Mouse (Mus musculus): ENCODE results near the gene Kif6. TPM values are rescaled to one million over a fixed set of nuclear protein-coding genes. Genes with fewer than 3 reads are reported as not detected.

Gene Kif6
- polyA plus RNA-seq, 1 experiment, result not detected

DNA sequence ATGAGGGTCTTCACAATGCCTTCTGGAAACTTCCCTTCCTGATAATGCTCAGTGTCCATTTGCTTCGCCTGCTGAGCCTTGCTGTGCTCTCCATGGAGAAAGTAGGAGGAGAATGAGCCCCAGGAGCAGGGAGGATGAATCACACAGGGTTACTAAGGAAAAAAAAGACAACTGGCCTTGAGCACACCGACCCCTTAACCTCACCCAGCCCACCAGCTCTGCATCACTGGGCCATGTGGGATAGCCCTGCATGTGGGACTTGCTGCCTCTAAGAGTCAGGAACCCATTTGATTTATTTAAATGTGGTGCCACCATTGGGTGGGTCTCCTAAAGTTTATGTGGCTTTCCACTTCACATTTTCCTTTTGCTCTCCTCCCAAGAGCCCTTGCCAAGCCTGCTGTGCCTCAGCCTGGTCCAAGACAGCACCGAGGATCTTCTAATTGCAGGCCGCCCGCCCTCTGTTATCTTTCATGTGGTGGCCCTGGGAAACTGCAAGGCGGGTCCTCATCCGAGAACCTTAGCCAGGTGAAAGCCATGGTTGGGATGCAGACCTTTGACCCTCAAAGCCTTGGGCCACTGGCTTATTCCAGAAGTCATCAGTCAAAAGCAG is 210.0 kb downstream of the Kif6 start:
- Histone ChIP-seq H3K27ac (ENCODE audit: control insufficient read depth, insufficient read depth, low read depth, low read length, poor library complexity) (no peak overlapping the region), H3K4me1 (ENCODE audit: control insufficient read depth, insufficient read depth, low read length) (no peaks in the 10 kb centered on the region), H3K4me3 (replicated peaks; ENCODE audit: control insufficient read depth, low read depth, low read length) (no peak overlapping the region)
- WGBS, result 76% methylated on average over 7 of the region's 7 CpGs
- TF ChIP-seq POLR2A (IDR thresholded peaks at IDR 0.05; ENCODE audit: borderline replicate concordance, control insufficient read depth, low read depth, low read length) (no peak), CTCF (IDR thresholded peaks at IDR 0.05; ENCODE audit: control insufficient read depth, insufficient read depth, low read length) (no peak)

GRCm38 (mm10) chr17:49825831-49826230 is 210.9 kb downstream of the Kif6 start:
- TF ChIP-seq POLR2A (IDR thresholded peaks at IDR 0.05; ENCODE audit: borderline replicate concordance, control insufficient read depth, low read depth, low read length) (no peak), CTCF (IDR thresholded peaks at IDR 0.05; ENCODE audit: control insufficient read depth, insufficient read depth, low read length) (no peak)
- Histone ChIP-seq H3K27ac (ENCODE audit: control insufficient read depth, insufficient read depth, low read depth, low read length, poor library complexity) (no peak overlapping the region), H3K4me3 (replicated peaks; ENCODE audit: control insufficient read depth, low read depth, low read length) (no peak overlapping the region), H3K4me1 (ENCODE audit: control insufficient read depth, insufficient read depth, low read length) (no peaks in the 10 kb centered on the region)
- WGBS, result 85% methylated on average over 5 of the region's 5 CpGs

- Histone ChIP-seq H3K4me1 (ENCODE audit: control insufficient read depth, insufficient read depth, low read length) (no peaks in the 10 kb centered on the region), H3K4me3 (replicated peaks; ENCODE audit: control insufficient read depth, low read depth, low read length) (no peak overlapping the region), H3K27ac (ENCODE audit: control insufficient read depth, insufficient read depth, low read depth, low read length, poor library complexity) (no peak overlapping the region)
- WGBS, result 56% methylated on average over 3 of the region's 3 CpGs
- TF ChIP-seq POLR2A (IDR thresholded peaks at IDR 0.05; ENCODE audit: borderline replicate concordance, control insufficient read depth, low read depth, low read length) (no peak), CTCF (IDR thresholded peaks at IDR 0.05; ENCODE audit: control insufficient read depth, insufficient read depth, low read length) (no peak)
Observed at GRCm38 (mm10) chr17:49831745-49832144, 216.8 kb downstream of the Kif6 start.

GRCm38 (mm10) chr17:49834044-49834545 is 219.2 kb downstream of the Kif6 start:
- 83% methylated on average over 5 of the region's 5 CpGs for WGBS
- Histone ChIP-seq H3K4me3 (replicated peaks; ENCODE audit: control insufficient read depth, low read depth, low read length) (no peak overlapping the region), H3K27ac (ENCODE audit: control insufficient read depth, insufficient read depth, low read depth, low read length, poor library complexity) (no peak overlapping the region), H3K4me1 (ENCODE audit: control insufficient read depth, insufficient read depth, low read length) (no peaks in the 10 kb centered on the region)
- TF ChIP-seq POLR2A (IDR thresholded peaks at IDR 0.05; ENCODE audit: borderline replicate concordance, control insufficient read depth, low read depth, low read length) (no peak), CTCF (IDR thresholded peaks at IDR 0.05; ENCODE audit: control insufficient read depth, insufficient read depth, low read length) (no peak)

GRCm38 (mm10) chr17:49837417-49837816 is 222.5 kb downstream of the Kif6 start:
- Histone ChIP-seq H3K4me1 (ENCODE audit: control insufficient read depth, insufficient read depth, low read length) (no peaks in the 10 kb centered on the region), H3K27ac (ENCODE audit: control insufficient read depth, insufficient read depth, low read depth, low read length, poor library complexity) (no peak overlapping the region), H3K4me3 (replicated peaks; ENCODE audit: control insufficient read depth, low read depth, low read length) (no peak overlapping the region)
- 53% methylated on average over 5 of the region's 5 CpGs for WGBS
- TF ChIP-seq POLR2A (IDR thresholded peaks at IDR 0.05; ENCODE audit: borderline replicate concordance, control insufficient read depth, low read depth, low read length) (no peak), CTCF (IDR thresholded peaks at IDR 0.05; ENCODE audit: control insufficient read depth, insufficient read depth, low read length) (no peak)

DNA sequence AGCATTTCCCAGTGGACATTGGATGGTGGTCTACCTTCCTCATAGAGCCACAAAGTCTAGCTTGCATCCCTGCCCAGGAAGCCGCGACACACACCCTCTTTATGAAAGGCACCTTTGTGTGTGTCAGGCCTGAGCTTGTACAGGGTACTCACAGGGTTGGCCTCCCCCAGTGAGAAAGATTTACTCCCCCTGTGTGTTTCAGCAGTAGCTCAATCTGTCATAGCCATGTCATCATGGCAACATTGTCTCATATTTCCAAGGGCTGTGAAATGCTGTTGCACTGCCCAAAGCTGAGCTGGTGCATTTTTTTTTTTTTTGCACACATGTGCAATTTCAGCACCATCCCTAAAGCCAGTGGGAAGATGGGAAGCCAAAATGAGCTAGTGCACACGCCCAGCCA is 224.3 kb downstream of the Kif6 start:
- H3K4me3 ChIP-seq (replicated peaks; ENCODE audit: control insufficient read depth, low read depth, low read length), result no peak overlapping the region
- TF ChIP-seq CTCF (IDR thresholded peaks at IDR 0.05; ENCODE audit: control insufficient read depth, insufficient read depth, low read length) (no peak), POLR2A (IDR thresholded peaks at IDR 0.05; ENCODE audit: borderline replicate concordance, control insufficient read depth, low read depth, low read length) (no peak)
- H3K27ac ChIP-seq (ENCODE audit: control insufficient read depth, insufficient read depth, low read depth, low read length, poor library complexity), result no peak overlapping the region
- H3K4me1 ChIP-seq (ENCODE audit: control insufficient read depth, insufficient read depth, low read length), result no peaks in the 10 kb centered on the region
- WGBS, result 80% methylated on average over 3 of the region's 3 CpGs

- Histone ChIP-seq H3K4me1 (ENCODE audit: control insufficient read depth, insufficient read depth, low read length) (no peaks in the 10 kb centered on the region), H3K4me3 (replicated peaks; ENCODE audit: control insufficient read depth, low read depth, low read length) (no peak overlapping the region), H3K27ac (ENCODE audit: control insufficient read depth, insufficient read depth, low read depth, low read length, poor library complexity) (no peak overlapping the region)
- TF ChIP-seq CTCF (IDR thresholded peaks at IDR 0.05; ENCODE audit: control insufficient read depth, insufficient read depth, low read length), result no peak
- no peak for TF ChIP-seq POLR2A (IDR thresholded peaks at IDR 0.05; ENCODE audit: borderline replicate concordance, control insufficient read depth, low read depth, low read length)
- WGBS, result 70% methylated on average over 3 of the region's 3 CpGs
Observed at GRCm38 (mm10) chr17:49851210-49851609, 236.3 kb downstream of the Kif6 start.

DNA sequence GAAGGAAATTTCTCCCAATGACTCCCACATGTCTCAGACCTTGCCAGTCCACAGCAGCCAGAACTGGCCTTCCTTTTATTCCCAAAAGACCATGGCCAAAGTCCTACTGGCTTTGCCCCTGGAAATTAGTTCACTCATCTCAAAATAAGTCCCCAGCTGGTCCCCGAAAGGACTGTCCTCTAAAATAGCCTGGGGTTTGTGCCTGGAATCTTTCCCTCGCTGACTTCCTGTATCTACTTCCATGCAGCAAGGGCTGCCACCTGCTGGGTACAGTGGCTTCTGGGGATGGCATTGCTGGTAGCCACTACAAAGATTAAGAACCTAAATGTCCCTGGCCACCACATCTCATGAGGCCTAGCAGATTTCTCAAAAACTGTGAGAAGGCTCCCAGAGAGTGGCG is 237.2 kb downstream of the Kif6 start:
- Histone ChIP-seq H3K4me1 (ENCODE audit: control insufficient read depth, insufficient read depth, low read length) (no peaks in the 10 kb centered on the region), H3K4me3 (replicated peaks; ENCODE audit: control insufficient read depth, low read depth, low read length) (no peak overlapping the region), H3K27ac (ENCODE audit: control insufficient read depth, insufficient read depth, low read depth, low read length, poor library complexity) (no peak overlapping the region)
- WGBS, result 64% methylated on average over 3 of the region's 3 CpGs
- no peak for TF ChIP-seq CTCF (IDR thresholded peaks at IDR 0.05; ENCODE audit: control insufficient read depth, insufficient read depth, low read length)
- no peak for TF ChIP-seq POLR2A (IDR thresholded peaks at IDR 0.05; ENCODE audit: borderline replicate concordance, control insufficient read depth, low read depth, low read length)

GRCm38 (mm10) chr17:49855785-49856184 is 240.8 kb downstream of the Kif6 start:
- 45% methylated on average over 4 of the region's 4 CpGs for WGBS
- H3K4me1 ChIP-seq (ENCODE audit: control insufficient read depth, insufficient read depth, low read length), result no peaks in the 10 kb centered on the region
- H3K27ac ChIP-seq (ENCODE audit: control insufficient read depth, insufficient read depth, low read depth, low read length, poor library complexity), result no peak overlapping the region
- no peak for TF ChIP-seq POLR2A (IDR thresholded peaks at IDR 0.05; ENCODE audit: borderline replicate concordance, control insufficient read depth, low read depth, low read length)
- no peak overlapping the region for H3K4me3 ChIP-seq (replicated peaks; ENCODE audit: control insufficient read depth, low read depth, low read length)

All from bone marrow, adult 2 months (tissue).